Mouse (Mus musculus) limb, embryonic 11.5 days (tissue): ENCODE data around the gene Cd81. TPM values are rescaled to one million over a fixed set of nuclear protein-coding genes. Genes with fewer than 3 reads are reported as not detected.

ENCODE experiments used
- ATAC-seq: fragments of 200-750 bp; cut with Nextera tagmentation; 2 replicates; pipeline ENCODE4 v1.8.0; 2017; ENCODE audit warnings: low read depth; ENCODE audit not compliant: insufficient number of reproducible peaks, low FRiP score, low TSS enrichment
- DNase-seq: peaks from one replicate; pipeline ENCODE4 v3.0.0-alpha.2; 2015; ENCODE audit warnings: low spot score
- H3K27ac ChIP-seq: fragments of 300-500 bp; sonication (generic); replicated peaks from 2 replicates; pipeline ENCODE4 v1.5.1; 2014; ENCODE audit warnings: low read depth, mild to moderate bottlenecking, low read length
- H3K27me3 ChIP-seq: fragments of 300-500 bp; sonication (generic); 2 replicates; pipeline ENCODE4 v1.6.1; 2014; ENCODE audit warnings: mild to moderate bottlenecking, low read length, mixed read lengths; ENCODE audit not compliant: control insufficient read depth, insufficient read depth
- H3K36me3 ChIP-seq: fragments of 300-500 bp; sonication (generic); 2 replicates; pipeline ENCODE4 v1.6.1; 2014; ENCODE audit warnings: mild to moderate bottlenecking, low read length, moderate library complexity, mixed read lengths; ENCODE audit not compliant: control insufficient read depth, insufficient read depth
- H3K4me1 ChIP-seq: fragments of 300-500 bp; sonication (generic); 2 replicates; pipeline ENCODE4 v1.6.1; 2014; ENCODE audit warnings: low read length, mixed read lengths; ENCODE audit not compliant: control insufficient read depth, insufficient read depth
- H3K4me2 ChIP-seq: fragments of 300-500 bp; sonication (generic); 2 replicates; pipeline ENCODE4 v1.6.1; 2014; ENCODE audit warnings: low read depth, mild to moderate bottlenecking, moderate library complexity; ENCODE audit not compliant: severe bottlenecking
- H3K4me3 ChIP-seq: fragments of 300-500 bp; sonication (generic); 2 replicates; pipeline ENCODE4 v1.5.1; 2014; ENCODE audit warnings: low read depth, low read length
- H3K9ac ChIP-seq: fragments of 300-500 bp; sonication (generic); 2 replicates; pipeline ENCODE4 v1.6.1; 2014; ENCODE audit warnings: mild to moderate bottlenecking, low read length
- H3K9me3 ChIP-seq: fragments of 300-500 bp; sonication (generic); 2 replicates; pipeline ENCODE4 v1.6.1; 2016; ENCODE audit warnings: low read length; ENCODE audit not compliant: control insufficient read depth
- WGBS: fragments of 180-500 bp; shearing (Covaris S2); extraction: QIAGEN DNeasy Blood & Tissue Kit; methylation state at CpG from one replicate; pipeline ENCODE4 v1.1.7; 2014; 5-methylcytosine and 5-hydroxymethylcytosine counted together
- polyA plus RNA-seq: library from polyadenylated mRNA; unstranded; fragments of >200 nt; fragmentation: Nextera tagmentation; extraction: Ambion mirVana; gene quantifications from 2 replicates; pipeline ENCODE4 v1.2.1, GENCODE M21; 2014

The Cd81 gene
- polyA plus RNA-seq, 1 experiment from 2014 or later = 317 TPM

GRCm38 (mm10) chr7:143111719-143112118, 59.2 kb downstream of the Cd81 start:
- 63% methylated on average over 4 of the region's 4 CpGs for WGBS

DNA sequence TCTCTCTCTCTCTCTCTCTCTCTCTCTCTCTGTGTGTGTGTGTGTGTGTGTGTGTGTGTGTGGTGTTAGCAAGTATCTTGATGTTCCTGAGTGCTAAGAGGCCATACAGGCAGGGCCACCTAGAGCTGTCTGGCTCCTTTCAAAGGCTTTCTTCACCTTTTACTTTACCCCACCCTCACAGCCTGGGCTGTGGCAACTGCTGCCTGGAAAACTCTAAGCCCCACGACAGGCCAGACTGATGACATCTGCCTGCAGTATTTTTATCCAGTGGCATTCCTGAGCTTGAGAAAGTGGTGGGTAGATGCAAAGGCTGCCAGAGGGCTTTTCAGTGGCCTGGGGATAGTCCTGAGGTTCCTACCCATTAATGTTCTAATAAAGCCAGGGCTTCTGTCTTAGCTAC, 59.9 kb downstream of the Cd81 start:
- Histone ChIP-seq H3K4me1 (peaks cover under 1% of the 10 kb centered on the region; the same call in 1 of the 2 replicates), H3K9me3 (no peaks in the 10 kb centered on the region), H3K27me3 (peaks cover 21% of the 10 kb centered on the region), H3K36me3 (no peaks in the 10 kb centered on the region), H3K9ac (no peak overlapping the region), H3K4me2 (no peak overlapping the region), H3K4me3 (no peak overlapping the region), H3K27ac (no peak overlapping the region)
- ATAC-seq = no peak
- WGBS = 31% methylated on average over 1 of the region's 1 CpGs
- no peak for DNase-seq

More at GRCm38 (mm10) chr7:143111719-143112118, 59.2 kb downstream of the Cd81 start:
- Histone ChIP-seq H3K4me1 (peaks cover 7% of the 10 kb centered on the region), H3K4me3 (no peak overlapping the region), H3K4me2 (no peak overlapping the region), H3K9ac (no peak overlapping the region), H3K36me3 (no peaks in the 10 kb centered on the region), H3K27ac (no peak overlapping the region), H3K9me3 (no peaks in the 10 kb centered on the region), H3K27me3 (peaks cover 28% of the 10 kb centered on the region)
- no peak for DNase-seq
- no peak for ATAC-seq

GRCm38 (mm10) chr7:143114773-143115172, 62.2 kb downstream of the Cd81 start:
- Histone ChIP-seq H3K27ac (no peak overlapping the region), H3K9ac (no peak overlapping the region), H3K36me3 (no peaks in the 10 kb centered on the region), H3K4me2 (no peak overlapping the region), H3K4me3 (no peak overlapping the region), H3K9me3 (no peaks in the 10 kb centered on the region), H3K27me3 (no peaks in the 10 kb centered on the region), H3K4me1 (no peaks in the 10 kb centered on the region; the same call in 1 of the 2 replicates)
- DNase-seq (no peak), ATAC-seq (no peak)

- H3K36me3 ChIP-seq = no peaks in the 10 kb centered on the region
- WGBS = 87% methylated on average over 5 of the region's 5 CpGs
- H3K27me3 ChIP-seq = no peaks in the 10 kb centered on the region
- no peak overlapping the region for H3K4me3 ChIP-seq
- no peak overlapping the region for H3K27ac ChIP-seq
- DNase-seq = no peak
- H3K9ac ChIP-seq = no peak overlapping the region
- H3K4me2 ChIP-seq = no peak overlapping the region
- H3K9me3 ChIP-seq = no peaks in the 10 kb centered on the region
- no peak for ATAC-seq
- no peaks in the 10 kb centered on the region; the same call in 1 of the 2 replicates for H3K4me1 ChIP-seq
These were observed 64.0 kb downstream of the Cd81 start for GRCm38 (mm10) chr7:143116521-143116920.

Other genes starting within 250 kb of the Cd81 start
- 0.44 TPM in 2 replicates for gene Th, start 121.6 kb upstream of the Cd81 start, polyA plus RNA-seq
- 0.39 and 0.70 TPM in 2 replicates for gene Ascl2, start 83.5 kb upstream of the Cd81 start, polyA plus RNA-seq
- gene Tspan32, start 47.7 kb upstream of the Cd81 start, polyA plus RNA-seq = 3.8 and 4.8 TPM in 2 replicates
- 76.9 and 82.1 TPM in 2 replicates for gene Tssc4, start 16.5 kb downstream of the Cd81 start, polyA plus RNA-seq
- 2.4 and 2.9 TPM in 2 replicates for gene Trpm5, start 41.9 kb downstream of the Cd81 start, polyA plus RNA-seq
- 1.5 and 1.7 TPM in 2 replicates for gene Kcnq1, start 53.6 kb downstream of the Cd81 start, polyA plus RNA-seq